Mouse (Mus musculus): ENCODE measurements around the gene Inpp5d. TPM values are rescaled to one million over a fixed set of nuclear protein-coding genes. Genes with fewer than 3 reads are reported as not detected.
A peak's percentile ranks its signal among the peaks of the same experiment; 100 is the strongest.
"Not testable (repeated sequence)": the region's sequence is repeated elsewhere in the genome, so short reads cannot be mapped to it uniquely, and the experiment has no call there.

Gene Inpp5d
- polyA plus RNA-seq, 1 experiment from 2014 or later = 4.7 TPM

- Histone ChIP-seq H3K9ac (no peak overlapping the region), H3K27ac (replicated peaks) (no peak overlapping the region), H3K4me1 (replicated peaks) (no peaks in the 10 kb centered on the region), H3K9me3 (no peaks in the 10 kb centered on the region), H3K27me3 (no peaks in the 10 kb centered on the region), H3K36me3 (no peaks in the 10 kb centered on the region), H3K4me2 (no peak overlapping the region), H3K4me3 (no peak overlapping the region)
- 75% methylated on average over 2 of the region's 2 CpGs for WGBS
- no peak for ATAC-seq (ENCODE audit: low FRiP score, low read depth)
These were observed 43.9 kb downstream of the Inpp5d start for GRCm38 (mm10) chr1:87663992-87664391.

- Histone ChIP-seq H3K36me3 (no peaks in the 10 kb centered on the region), H3K4me3 (no peak overlapping the region), H3K9me3 (no peaks in the 10 kb centered on the region), H3K27me3 (no peaks in the 10 kb centered on the region), H3K9ac (no peak overlapping the region), H3K4me1 (replicated peaks) (peaks cover 11% of the 10 kb centered on the region; the same call in 1 of the 2 replicates), H3K27ac (replicated peaks) (no peak overlapping the region), H3K4me2 (no peak overlapping the region)
- no peak for ATAC-seq (ENCODE audit: low FRiP score, low read depth)
- WGBS = 83% methylated on average over 1 of the region's 1 CpGs
These were observed 46.9 kb downstream of the Inpp5d start for GRCm38 (mm10) chr1:87667006-87667405.

GRCm38 (mm10) chr1:87668300-87668699, 48.2 kb downstream of the Inpp5d start:
- 93% methylated on average over 7 of the region's 7 CpGs for WGBS
- Histone ChIP-seq H3K9ac (no peak overlapping the region), H3K27me3 (no peaks in the 10 kb centered on the region), H3K36me3 (no peaks in the 10 kb centered on the region), H3K4me3 (no peak overlapping the region), H3K9me3 (no peaks in the 10 kb centered on the region), H3K4me1 (replicated peaks) (peaks cover 11% of the 10 kb centered on the region; the same call in 1 of the 2 replicates), H3K4me2 (no peak overlapping the region), H3K27ac (replicated peaks) (no peak overlapping the region)
- ATAC-seq (ENCODE audit: low FRiP score, low read depth) = no peak

GRCm38 (mm10) chr1:87671483-87671882, 51.4 kb downstream of the Inpp5d start:
- no peak overlapping the region for H3K4me2 ChIP-seq
- H3K4me1 ChIP-seq (replicated peaks) = peaks cover 11% of the 10 kb centered on the region; the same call in 1 of the 2 replicates
- peak overlapping the region; percentile 27; the same call in 1 of the 2 replicates for H3K27ac ChIP-seq (replicated peaks)
- peak; percentile 59; the same call in 1 of the 2 replicates for ATAC-seq (ENCODE audit: low FRiP score, low read depth)
- H3K9ac ChIP-seq = no peak overlapping the region
- no peak overlapping the region for H3K4me3 ChIP-seq
- H3K9me3 ChIP-seq = no peaks in the 10 kb centered on the region
- no peaks in the 10 kb centered on the region for H3K36me3 ChIP-seq
- no peaks in the 10 kb centered on the region for H3K27me3 ChIP-seq
- 39% methylated on average over 4 of the region's 4 CpGs for WGBS

DNA sequence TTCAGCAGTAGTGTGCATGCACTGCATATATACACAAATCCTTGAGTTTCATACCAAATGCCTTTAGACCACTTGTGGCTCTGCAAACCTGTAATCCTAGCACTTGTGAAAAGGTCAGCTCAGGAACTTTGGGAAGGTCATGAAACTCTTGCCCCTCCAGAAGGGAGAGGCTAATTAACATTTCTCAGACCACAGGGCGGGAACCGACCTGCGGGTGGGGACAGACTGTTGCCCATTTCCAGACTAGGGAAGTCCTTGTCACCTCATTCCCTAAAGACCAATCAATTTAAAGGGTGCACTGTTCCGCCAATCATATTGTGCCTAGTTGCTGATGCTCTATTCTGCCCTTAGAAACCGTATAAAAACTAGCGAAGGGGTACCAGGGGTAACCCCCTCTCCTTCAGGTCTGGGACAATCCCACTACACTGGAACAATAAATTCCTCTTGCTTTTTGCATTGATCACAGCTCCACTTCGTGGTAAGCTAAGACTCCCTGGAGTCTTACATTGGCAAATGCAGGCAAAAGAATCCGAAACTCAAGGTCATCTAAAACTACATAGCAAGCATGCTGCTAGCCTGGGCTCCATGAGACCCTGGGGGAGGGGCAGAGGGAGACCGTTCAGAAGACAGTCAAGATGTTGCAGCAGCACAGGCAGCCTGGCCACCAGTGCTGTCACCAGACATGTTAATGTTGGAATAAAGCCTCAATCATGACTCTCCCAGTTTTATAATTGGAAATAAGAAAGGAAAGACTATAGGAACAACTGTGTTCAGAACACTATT, 53.9 kb downstream of the Inpp5d start:
- ATAC-seq (ENCODE audit: low FRiP score, low read depth) = no peak
- WGBS = 76% methylated on average over 9 of the region's 9 CpGs
- Histone ChIP-seq H3K4me3 (no peak overlapping the region), H3K4me1 (replicated peaks) (peaks cover 11% of the 10 kb centered on the region; the same call in 1 of the 2 replicates), H3K27ac (replicated peaks) (no peak overlapping the region), H3K9me3 (no peaks in the 10 kb centered on the region), H3K36me3 (no peaks in the 10 kb centered on the region), H3K27me3 (no peaks in the 10 kb centered on the region), H3K4me2 (no peak overlapping the region), H3K9ac (no peak overlapping the region)

- 85% methylated on average over 6 of the region's 6 CpGs for WGBS
- Histone ChIP-seq H3K27ac (replicated peaks) (no peak overlapping the region), H3K27me3 (no peaks in the 10 kb centered on the region), H3K9ac (no peak overlapping the region), H3K9me3 (no peaks in the 10 kb centered on the region), H3K4me2 (no peak overlapping the region), H3K4me1 (replicated peaks) (peaks cover 7% of the 10 kb centered on the region; the same call in 1 of the 2 replicates), H3K36me3 (no peaks in the 10 kb centered on the region), H3K4me3 (no peak overlapping the region)
- no peak for ATAC-seq (ENCODE audit: low FRiP score, low read depth)
These were observed 55.9 kb downstream of the Inpp5d start for GRCm38 (mm10) chr1:87676006-87676405.

- ATAC-seq (ENCODE audit: low FRiP score, low read depth) = no peak
- Histone ChIP-seq H3K27ac (replicated peaks) (no peak overlapping the region), H3K4me1 (replicated peaks) (no peaks in the 10 kb centered on the region), H3K36me3 (no peaks in the 10 kb centered on the region), H3K27me3 (no peaks in the 10 kb centered on the region), H3K4me2 (no peak overlapping the region), H3K9me3 (no peaks in the 10 kb centered on the region), H3K9ac (no peak overlapping the region), H3K4me3 (no peak overlapping the region)
- 80% methylated on average over 5 of the region's 5 CpGs for WGBS
These were observed 59.0 kb downstream of the Inpp5d start for GRCm38 (mm10) chr1:87679089-87679488.

GRCm38 (mm10) chr1:87680950-87681349, 60.8 kb downstream of the Inpp5d start:
- Histone ChIP-seq H3K9ac (no peak overlapping the region), H3K4me1 (replicated peaks) (no peaks in the 10 kb centered on the region), H3K4me3 (no peak overlapping the region), H3K27me3 (no peaks in the 10 kb centered on the region), H3K27ac (replicated peaks) (no peak overlapping the region), H3K9me3 (no peaks in the 10 kb centered on the region), H3K4me2 (no peak overlapping the region), H3K36me3 (no peaks in the 10 kb centered on the region)
- ATAC-seq (ENCODE audit: low FRiP score, low read depth) = no peak
- 87% methylated on average over 4 of the region's 4 CpGs for WGBS

- not testable (repeated sequence) for H3K4me3 ChIP-seq; H3K4me1 ChIP-seq (replicated peaks); H3K9ac ChIP-seq; H3K4me2 ChIP-seq; ATAC-seq (ENCODE audit: low FRiP score, low read depth); H3K27ac ChIP-seq (replicated peaks); H3K9me3 ChIP-seq; H3K27me3 ChIP-seq; H3K36me3 ChIP-seq
- WGBS = 87% methylated on average over 7 of the region's 7 CpGs
These were observed 62.4 kb downstream of the Inpp5d start for GRCm38 (mm10) chr1:87682473-87682872.

DNA sequence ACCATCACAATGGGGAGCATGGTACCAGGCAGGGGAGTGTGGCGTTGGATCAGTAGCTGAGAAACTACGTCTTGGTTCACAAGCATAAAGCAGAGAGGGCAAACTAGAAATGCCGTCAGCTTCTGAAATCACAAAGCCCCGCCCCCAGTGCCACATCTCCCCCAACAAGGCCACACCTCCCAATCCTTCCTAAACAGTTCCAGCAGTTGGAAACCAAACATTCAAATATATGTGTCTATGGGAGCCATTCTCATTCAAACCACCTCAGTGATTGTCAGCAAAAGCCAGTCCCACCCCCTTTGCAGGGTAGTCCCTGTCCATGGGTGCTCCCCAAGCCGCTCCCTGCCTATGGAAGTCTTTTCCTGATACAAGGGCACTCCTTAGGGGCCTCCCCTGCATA, 64.0 kb downstream of the Inpp5d start:
- Histone ChIP-seq H3K9ac (no peak overlapping the region), H3K4me1 (replicated peaks) (no peaks in the 10 kb centered on the region), H3K4me3 (no peak overlapping the region), H3K27me3 (no peaks in the 10 kb centered on the region), H3K27ac (replicated peaks) (no peak overlapping the region), H3K4me2 (no peak overlapping the region), H3K36me3 (no peaks in the 10 kb centered on the region), H3K9me3 (no peaks in the 10 kb centered on the region)
- no peak for ATAC-seq (ENCODE audit: low FRiP score, low read depth)
- 93% methylated on average over 5 of the region's 5 CpGs for WGBS

GRCm38 (mm10) chr1:87684791-87685190, 64.7 kb downstream of the Inpp5d start:
- no peaks in the 10 kb centered on the region for H3K36me3 ChIP-seq
- H3K27me3 ChIP-seq = no peaks in the 10 kb centered on the region
- no peak overlapping the region for H3K4me2 ChIP-seq
- no peaks in the 10 kb centered on the region for H3K9me3 ChIP-seq
- no peak overlapping the region for H3K27ac ChIP-seq (replicated peaks)
- no peak for ATAC-seq (ENCODE audit: low FRiP score, low read depth)
- H3K4me1 ChIP-seq (replicated peaks) = no peaks in the 10 kb centered on the region
- WGBS = 78% methylated on average over 3 of the region's 3 CpGs
- H3K9ac ChIP-seq = no peak overlapping the region
- no peak overlapping the region for H3K4me3 ChIP-seq

DNA sequence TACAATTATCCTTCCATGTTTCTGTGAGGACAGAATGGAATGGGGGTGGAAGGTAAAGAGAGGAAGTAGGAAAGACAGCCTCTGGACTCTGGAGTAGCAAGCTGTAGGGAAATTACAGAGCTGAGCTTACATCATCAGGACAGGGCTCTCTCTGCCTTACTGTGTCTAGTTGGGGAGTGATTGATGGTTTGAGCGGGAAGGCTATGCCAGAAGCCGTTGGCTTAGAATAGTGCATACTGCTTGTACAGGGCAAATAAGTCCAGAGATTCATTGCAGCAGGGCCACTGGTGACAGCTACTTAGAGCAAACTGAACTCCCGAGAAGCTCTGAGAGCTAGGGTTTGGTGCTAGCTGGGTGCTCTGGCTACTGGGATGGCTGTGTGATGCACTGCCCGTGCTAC, 66.2 kb downstream of the Inpp5d start:
- H3K36me3 ChIP-seq = no peaks in the 10 kb centered on the region
- H3K27me3 ChIP-seq = no peaks in the 10 kb centered on the region
- no peak overlapping the region for H3K4me3 ChIP-seq
- no peak overlapping the region for H3K9ac ChIP-seq
- no peak for ATAC-seq (ENCODE audit: low FRiP score, low read depth)
- H3K9me3 ChIP-seq = no peaks in the 10 kb centered on the region
- H3K4me1 ChIP-seq (replicated peaks) = no peaks in the 10 kb centered on the region
- no peak overlapping the region for H3K4me2 ChIP-seq
- WGBS = 68% methylated on average over 4 of the region's 4 CpGs
- H3K27ac ChIP-seq (replicated peaks) = no peak overlapping the region

DNA sequence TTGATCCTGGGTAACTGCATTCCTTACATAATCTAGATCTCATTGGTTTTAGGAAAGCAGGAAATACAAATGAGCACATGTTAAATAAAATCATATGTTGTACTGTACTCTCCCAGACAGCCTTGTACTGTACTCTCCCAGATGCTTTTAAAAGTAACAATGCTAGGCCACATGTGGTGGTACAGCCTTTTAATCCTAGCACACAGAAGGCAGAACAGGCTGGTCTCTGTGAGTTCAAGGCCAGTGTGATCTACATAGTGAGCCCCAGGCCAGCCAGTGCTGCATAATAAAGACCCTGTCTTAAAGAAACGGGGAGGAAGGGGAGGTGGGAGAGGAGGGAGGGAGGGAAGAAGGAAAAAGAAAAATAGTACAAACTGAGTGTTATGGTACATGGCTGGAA, 66.9 kb downstream of the Inpp5d start:
- Histone ChIP-seq H3K4me3 (no peak overlapping the region), H3K27ac (replicated peaks) (no peak overlapping the region), H3K36me3 (no peaks in the 10 kb centered on the region), H3K9ac (no peak overlapping the region), H3K27me3 (no peaks in the 10 kb centered on the region), H3K4me1 (replicated peaks) (no peaks in the 10 kb centered on the region), H3K9me3 (no peaks in the 10 kb centered on the region), H3K4me2 (no peak overlapping the region)
- WGBS = 31% methylated on average over 1 of the region's 1 CpGs
- no peak for ATAC-seq (ENCODE audit: low FRiP score, low read depth)
